Mouse (Mus musculus): ENCODE results near the gene Mfsd2a. TPM values are rescaled to one million over a fixed set of nuclear protein-coding genes. Genes with fewer than 3 reads are reported as not detected.

Mfsd2a gene
- total RNA-seq, 1 experiment from 2014 or later, result 5.7 TPM

GRCm38 (mm10) chr4:122979826-122980225 is 18.8 kb upstream of the Mfsd2a start:
- DNase-seq, result peak; percentile 58

- peak; percentile 31 for DNase-seq
Measured at GRCm38 (mm10) chr4:122978850-122979249, 17.9 kb upstream of the Mfsd2a start.

GRCm38 (mm10) chr4:122976885-122977284 is 15.9 kb upstream of the Mfsd2a start:
- DNase-seq, result no peak

GRCm38 (mm10) chr4:122974976-122975520 is 14.1 kb upstream of the Mfsd2a start:
- DNase-seq, result no peak

GRCm38 (mm10) chr4:122972056-122972455 is 11.1 kb upstream of the Mfsd2a start:
- DNase-seq, result no peak

GRCm38 (mm10) chr4:122971646-122972045 is 10.7 kb upstream of the Mfsd2a start:
- DNase-seq, result no peak

- DNase-seq, result no peak
Measured at GRCm38 (mm10) chr4:122971191-122971590, 10.2 kb upstream of the Mfsd2a start.

GRCm38 (mm10) chr4:122968106-122968505 is 7.1 kb upstream of the Mfsd2a start:
- DNase-seq, result no peak

- DNase-seq, result no peak
Measured at GRCm38 (mm10) chr4:122962751-122963150, 1.8 kb upstream of the Mfsd2a start.

- no peak for DNase-seq
Measured at GRCm38 (mm10) chr4:122961589-122961988, 601 bp upstream of the Mfsd2a start.

GRCm38 (mm10) chr4:122960321-122961099 is 478 bp downstream of the Mfsd2a start:
- no peak for DNase-seq

GRCm38 (mm10) chr4:122959816-122960215 is 1.2 kb downstream of the Mfsd2a start:
- DNase-seq, result no peak

GRCm38 (mm10) chr4:122958491-122959031 is 2.4 kb downstream of the Mfsd2a start:
- DNase-seq, result peak; percentile 40

- no peak for DNase-seq
Measured at GRCm38 (mm10) chr4:122956301-122956700, 4.7 kb downstream of the Mfsd2a start.

- DNase-seq, result peak; percentile 93
Measured at GRCm38 (mm10) chr4:122955412-122956136, 5.4 kb downstream of the Mfsd2a start.

GRCm38 (mm10) chr4:122954680-122955411 is 6.1 kb downstream of the Mfsd2a start:
- DNase-seq, result no peak

GRCm38 (mm10) chr4:122949096-122949495 is 11.9 kb downstream of the Mfsd2a start:
- no peak for DNase-seq

- DNase-seq, result no peak
Measured at GRCm38 (mm10) chr4:122947223-122947622, 13.8 kb downstream of the Mfsd2a start.

- DNase-seq, result peak; percentile 39
Measured at GRCm38 (mm10) chr4:122944408-122944807, 16.6 kb downstream of the Mfsd2a start.

- DNase-seq, result no peak
Measured at GRCm38 (mm10) chr4:122939048-122939796, 21.8 kb downstream of the Mfsd2a start.

GRCm38 (mm10) chr4:122937489-122937888 is 23.5 kb downstream of the Mfsd2a start:
- no peak for DNase-seq

All from adrenal gland, postnatal 14 days (tissue).